Mouse (Mus musculus): ENCODE results near the gene Donson. TPM values are rescaled to one million over a fixed set of nuclear protein-coding genes. Genes with fewer than 3 reads are reported as not detected.

Gene Donson
- polyA plus RNA-seq, 1 experiment from 2014 or later = 38.5 TPM

GRCm38 (mm10) chr16:91640171-91640570, 48.4 kb downstream of the Donson start:
- Histone ChIP-seq H3K27ac (ENCODE audit: low read depth, low read length) (no peak overlapping the region), H3K9ac (ENCODE audit: low read depth, low read length) (no peak overlapping the region), H3K4me3 (ENCODE audit: low read depth, low read length) (no peak overlapping the region), H3K4me2 (replicated peaks; ENCODE audit: low read depth, low read length) (no peak overlapping the region), H3K9me3 (ENCODE audit: control insufficient read depth, low read length) (no peaks in the 10 kb centered on the region), H3K27me3 (ENCODE audit: control insufficient read depth, insufficient read depth, low read length) (no peaks in the 10 kb centered on the region), H3K4me1 (replicated peaks; ENCODE audit: control insufficient read depth, insufficient read depth, low read length) (no peaks in the 10 kb centered on the region), H3K36me3 (ENCODE audit: control insufficient read depth, insufficient read depth, low read length) (peaks cover 12% of the 10 kb centered on the region; the same call in 1 of the 2 replicates)
- no peak for ATAC-seq (ENCODE audit: low FRiP score)
- 96% methylated on average over 8 of the region's 8 CpGs for WGBS
- no peak for DNase-seq (ENCODE audit: low spot score)

GRCm38 (mm10) chr16:91639636-91640035, 48.9 kb downstream of the Donson start:
- H3K4me2 ChIP-seq (replicated peaks; ENCODE audit: low read depth, low read length) = no peak overlapping the region
- H3K4me1 ChIP-seq (replicated peaks; ENCODE audit: control insufficient read depth, insufficient read depth, low read length) = no peaks in the 10 kb centered on the region
- H3K9ac ChIP-seq (ENCODE audit: low read depth, low read length) = no peak overlapping the region
- no peak overlapping the region for H3K4me3 ChIP-seq (ENCODE audit: low read depth, low read length)
- no peak for ATAC-seq (ENCODE audit: low FRiP score)
- 98% methylated on average over 2 of the region's 2 CpGs for WGBS
- no peak overlapping the region for H3K27ac ChIP-seq (ENCODE audit: low read depth, low read length)
- H3K27me3 ChIP-seq (ENCODE audit: control insufficient read depth, insufficient read depth, low read length) = no peaks in the 10 kb centered on the region
- peaks cover 13% of the 10 kb centered on the region; the same call in 1 of the 2 replicates for H3K36me3 ChIP-seq (ENCODE audit: control insufficient read depth, insufficient read depth, low read length)
- no peaks in the 10 kb centered on the region for H3K9me3 ChIP-seq (ENCODE audit: control insufficient read depth, low read length)
- DNase-seq (ENCODE audit: low spot score) = no peak

GRCm38 (mm10) chr16:91639161-91639560, 49.4 kb downstream of the Donson start:
- Histone ChIP-seq H3K4me1 (replicated peaks; ENCODE audit: control insufficient read depth, insufficient read depth, low read length) (no peaks in the 10 kb centered on the region), H3K27ac (ENCODE audit: low read depth, low read length) (no peak overlapping the region), H3K9me3 (ENCODE audit: control insufficient read depth, low read length) (no peaks in the 10 kb centered on the region), H3K4me3 (ENCODE audit: low read depth, low read length) (no peak overlapping the region), H3K27me3 (ENCODE audit: control insufficient read depth, insufficient read depth, low read length) (no peaks in the 10 kb centered on the region), H3K4me2 (replicated peaks; ENCODE audit: low read depth, low read length) (no peak overlapping the region), H3K9ac (ENCODE audit: low read depth, low read length) (no peak overlapping the region), H3K36me3 (ENCODE audit: control insufficient read depth, insufficient read depth, low read length) (peaks cover 13% of the 10 kb centered on the region; the same call in 1 of the 2 replicates)
- DNase-seq (ENCODE audit: low spot score) (no peak), ATAC-seq (ENCODE audit: low FRiP score) (no peak)
- WGBS = 97% methylated on average over 5 of the region's 5 CpGs

- Histone ChIP-seq H3K9me3 (ENCODE audit: control insufficient read depth, low read length) (no peaks in the 10 kb centered on the region), H3K36me3 (ENCODE audit: control insufficient read depth, insufficient read depth, low read length) (peaks cover 15% of the 10 kb centered on the region; the same call in 1 of the 2 replicates), H3K4me1 (replicated peaks; ENCODE audit: control insufficient read depth, insufficient read depth, low read length) (no peaks in the 10 kb centered on the region), H3K27ac (ENCODE audit: low read depth, low read length) (no peak overlapping the region), H3K4me2 (replicated peaks; ENCODE audit: low read depth, low read length) (no peak overlapping the region), H3K27me3 (ENCODE audit: control insufficient read depth, insufficient read depth, low read length) (no peaks in the 10 kb centered on the region), H3K4me3 (ENCODE audit: low read depth, low read length) (no peak overlapping the region), H3K9ac (ENCODE audit: low read depth, low read length) (no peak overlapping the region)
- DNase-seq (ENCODE audit: low spot score) (no peak), ATAC-seq (ENCODE audit: low FRiP score) (no peak)
- 91% methylated on average over 12 of the region's 12 CpGs for WGBS
Measured at GRCm38 (mm10) chr16:91633641-91634040, 54.9 kb downstream of the Donson start.

GRCm38 (mm10) chr16:91632940-91633339, 55.6 kb downstream of the Donson start:
- H3K9me3 ChIP-seq (ENCODE audit: control insufficient read depth, low read length) = no peaks in the 10 kb centered on the region
- 93% methylated on average over 7 of the region's 7 CpGs for whole genome bisulfite sequencing
- DNase-seq (ENCODE audit: low spot score) (no peak), ATAC-seq (ENCODE audit: low FRiP score) (no peak)
- peaks cover 19% of the 10 kb centered on the region; the same call in 1 of the 2 replicates for H3K36me3 ChIP-seq (ENCODE audit: control insufficient read depth, insufficient read depth, low read length)
- no peak overlapping the region for H3K27ac ChIP-seq (ENCODE audit: low read depth, low read length)
- no peak overlapping the region for H3K4me2 ChIP-seq (replicated peaks; ENCODE audit: low read depth, low read length)
- no peaks in the 10 kb centered on the region for H3K27me3 ChIP-seq (ENCODE audit: control insufficient read depth, insufficient read depth, low read length)
- no peak overlapping the region for H3K4me3 ChIP-seq (ENCODE audit: low read depth, low read length)
- H3K9ac ChIP-seq (ENCODE audit: low read depth, low read length) = no peak overlapping the region
- no peaks in the 10 kb centered on the region for H3K4me1 ChIP-seq (replicated peaks; ENCODE audit: control insufficient read depth, insufficient read depth, low read length)

GRCm38 (mm10) chr16:91632439-91632838, 56.1 kb downstream of the Donson start:
- no peak overlapping the region for H3K27ac ChIP-seq (ENCODE audit: low read depth, low read length)
- H3K9me3 ChIP-seq (ENCODE audit: control insufficient read depth, low read length) = no peaks in the 10 kb centered on the region
- no peak overlapping the region for H3K4me3 ChIP-seq (ENCODE audit: low read depth, low read length)
- no peaks in the 10 kb centered on the region for H3K27me3 ChIP-seq (ENCODE audit: control insufficient read depth, insufficient read depth, low read length)
- H3K4me1 ChIP-seq (replicated peaks; ENCODE audit: control insufficient read depth, insufficient read depth, low read length) = no peaks in the 10 kb centered on the region
- peaks cover 22% of the 10 kb centered on the region; the same call in 1 of the 2 replicates for H3K36me3 ChIP-seq (ENCODE audit: control insufficient read depth, insufficient read depth, low read length)
- ATAC-seq (ENCODE audit: low FRiP score) (no peak), DNase-seq (ENCODE audit: low spot score) (no peak)
- no peak overlapping the region for H3K9ac ChIP-seq (ENCODE audit: low read depth, low read length)
- WGBS = 94% methylated on average over 5 of the region's 5 CpGs
- H3K4me2 ChIP-seq (replicated peaks; ENCODE audit: low read depth, low read length) = no peak overlapping the region

GRCm38 (mm10) chr16:91630584-91630983, 58.0 kb downstream of the Donson start:
- H3K9ac ChIP-seq (ENCODE audit: low read depth, low read length) = no peak overlapping the region
- H3K27me3 ChIP-seq (ENCODE audit: control insufficient read depth, insufficient read depth, low read length) = no peaks in the 10 kb centered on the region
- H3K27ac ChIP-seq (ENCODE audit: low read depth, low read length) = no peak overlapping the region
- DNase-seq (ENCODE audit: low spot score) (no peak), ATAC-seq (ENCODE audit: low FRiP score) (no peak)
- no peak overlapping the region for H3K4me3 ChIP-seq (ENCODE audit: low read depth, low read length)
- WGBS = 70% methylated on average over 1 of the region's 1 CpGs
- no peak overlapping the region for H3K4me2 ChIP-seq (replicated peaks; ENCODE audit: low read depth, low read length)
- peaks cover 17% of the 10 kb centered on the region; the same call in 1 of the 2 replicates for H3K36me3 ChIP-seq (ENCODE audit: control insufficient read depth, insufficient read depth, low read length)
- no peaks in the 10 kb centered on the region for H3K4me1 ChIP-seq (replicated peaks; ENCODE audit: control insufficient read depth, insufficient read depth, low read length)
- H3K9me3 ChIP-seq (ENCODE audit: control insufficient read depth, low read length) = no peaks in the 10 kb centered on the region

GRCm38 (mm10) chr16:91629749-91630148, 58.8 kb downstream of the Donson start:
- peaks cover 13% of the 10 kb centered on the region; the same call in 1 of the 2 replicates for H3K36me3 ChIP-seq (ENCODE audit: control insufficient read depth, insufficient read depth, low read length)

GRCm38 (mm10) chr16:91628673-91629072, 59.9 kb downstream of the Donson start:
- Histone ChIP-seq H3K9me3 (ENCODE audit: control insufficient read depth, low read length) (no peaks in the 10 kb centered on the region), H3K4me3 (ENCODE audit: low read depth, low read length) (no peak overlapping the region), H3K4me2 (replicated peaks; ENCODE audit: low read depth, low read length) (no peak overlapping the region), H3K27ac (ENCODE audit: low read depth, low read length) (no peak overlapping the region), H3K9ac (ENCODE audit: low read depth, low read length) (no peak overlapping the region), H3K4me1 (replicated peaks; ENCODE audit: control insufficient read depth, insufficient read depth, low read length) (no peaks in the 10 kb centered on the region), H3K27me3 (ENCODE audit: control insufficient read depth, insufficient read depth, low read length) (no peaks in the 10 kb centered on the region), H3K36me3 (ENCODE audit: control insufficient read depth, insufficient read depth, low read length) (peaks cover 13% of the 10 kb centered on the region; the same call in 1 of the 2 replicates)
- DNase-seq (ENCODE audit: low spot score) (no peak), ATAC-seq (ENCODE audit: low FRiP score) (no peak)
- WGBS = 95% methylated on average over 3 of the region's 3 CpGs

More at GRCm38 (mm10) chr16:91629749-91630148, 58.8 kb downstream of the Donson start:
- ATAC-seq (ENCODE audit: low FRiP score) = no peak
- no peaks in the 10 kb centered on the region for H3K27me3 ChIP-seq (ENCODE audit: control insufficient read depth, insufficient read depth, low read length)
- no peaks in the 10 kb centered on the region for H3K4me1 ChIP-seq (replicated peaks; ENCODE audit: control insufficient read depth, insufficient read depth, low read length)
- H3K27ac ChIP-seq (ENCODE audit: low read depth, low read length) = no peak overlapping the region
- H3K9me3 ChIP-seq (ENCODE audit: control insufficient read depth, low read length) = no peaks in the 10 kb centered on the region
- no peak overlapping the region for H3K4me2 ChIP-seq (replicated peaks; ENCODE audit: low read depth, low read length)
- 99% methylated on average over 4 of the region's 4 CpGs for WGBS
- no peak overlapping the region for H3K4me3 ChIP-seq (ENCODE audit: low read depth, low read length)
- DNase-seq (ENCODE audit: low spot score) = no peak
- H3K9ac ChIP-seq (ENCODE audit: low read depth, low read length) = no peak overlapping the region

All from hindbrain, embryonic 11.5 days (tissue).